Mouse (Mus musculus) urinary bladder, postnatal 10 days (tissue): ENCODE data around the gene Slc39a13.

Experiments used
- DNase-seq: peaks from one replicate; pipeline ENCODE4 v3.0.0; 2022; ENCODE audit warnings: low spot score

The Slc39a13 gene

DNA sequence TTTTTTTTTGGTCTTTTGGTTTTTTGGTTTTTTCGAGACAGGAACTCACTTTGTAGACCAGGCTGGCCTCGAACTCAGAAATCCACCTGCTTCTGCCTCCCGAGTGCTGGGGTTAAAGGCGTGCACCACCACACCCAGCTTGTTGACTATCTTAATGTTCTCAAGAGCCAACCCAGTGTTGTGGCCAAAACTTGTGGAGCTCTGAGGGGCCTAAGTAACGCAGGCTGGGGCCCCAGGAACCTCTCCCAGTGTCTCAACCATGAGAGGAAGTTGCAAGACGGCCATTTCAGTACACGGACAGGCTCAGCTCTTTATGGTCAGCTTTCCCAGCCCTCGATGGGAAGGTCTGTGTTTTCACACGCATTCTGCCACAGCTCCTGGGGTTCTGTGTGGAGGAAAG lies 18.8 kb upstream of the Slc39a13 start:
- no peak for DNase-seq

DNA sequence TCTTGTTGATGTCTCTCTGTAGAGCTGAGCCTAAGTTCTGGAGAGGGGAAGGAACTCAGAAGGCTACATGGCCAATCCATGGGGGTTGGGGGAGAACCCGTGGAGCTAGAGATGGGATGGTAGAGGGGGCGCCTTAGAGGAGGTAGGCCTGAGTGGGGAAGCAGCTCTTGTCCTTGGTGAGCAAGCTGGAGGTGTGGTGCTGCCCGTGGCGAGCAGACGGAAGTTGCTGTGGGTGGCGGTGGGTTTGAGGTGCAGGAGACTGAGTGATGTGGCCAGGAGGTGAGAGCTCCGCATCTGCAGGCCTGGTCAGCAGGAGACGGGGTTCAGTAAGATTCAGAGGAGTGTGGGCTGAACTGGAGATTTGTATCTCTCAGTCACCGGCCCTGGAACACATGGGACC lies 17.2 kb upstream of the Slc39a13 start:
- no peak for DNase-seq

DNA sequence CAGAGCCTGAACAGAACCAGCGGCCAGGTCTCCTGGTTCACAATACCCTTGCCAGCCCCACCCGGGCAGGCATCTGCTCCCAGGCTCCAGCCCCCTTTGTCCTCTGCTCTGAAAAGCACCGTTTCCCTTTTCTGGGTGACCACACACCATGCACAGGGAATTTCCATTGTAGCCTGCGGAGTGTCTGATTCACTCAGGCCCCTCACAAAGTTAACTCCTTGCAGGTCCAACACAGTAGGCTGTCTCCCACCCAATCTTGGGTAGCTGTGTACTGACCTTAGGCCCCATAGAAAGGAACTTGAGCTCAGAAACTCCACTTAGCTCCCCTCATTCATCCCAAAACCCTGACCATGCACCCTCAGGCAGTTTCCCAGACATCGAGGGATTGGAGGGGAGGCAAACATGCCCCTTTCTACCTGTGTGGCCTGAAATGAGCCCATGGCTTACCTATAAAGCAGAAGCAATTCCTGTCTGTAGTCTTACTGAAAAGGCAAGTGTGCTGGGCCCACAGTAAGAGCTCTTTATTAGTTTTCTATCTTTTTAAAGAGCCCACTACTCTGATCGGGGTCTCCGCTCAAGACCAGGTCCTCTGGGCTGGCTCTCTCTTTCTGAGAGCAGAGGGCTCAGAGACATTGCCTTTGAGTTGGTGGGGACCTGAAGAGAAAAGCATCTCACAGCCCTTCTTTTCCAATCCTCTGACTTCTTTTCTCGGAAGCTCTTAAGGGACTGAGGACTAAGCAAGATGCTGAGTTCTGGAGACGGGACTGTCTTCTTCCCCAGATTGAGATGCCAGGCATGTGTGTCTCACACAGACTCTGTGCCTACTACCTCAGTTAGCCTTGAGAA lies 16.4 kb upstream of the Slc39a13 start:
- DNase-seq = no peak

DNA sequence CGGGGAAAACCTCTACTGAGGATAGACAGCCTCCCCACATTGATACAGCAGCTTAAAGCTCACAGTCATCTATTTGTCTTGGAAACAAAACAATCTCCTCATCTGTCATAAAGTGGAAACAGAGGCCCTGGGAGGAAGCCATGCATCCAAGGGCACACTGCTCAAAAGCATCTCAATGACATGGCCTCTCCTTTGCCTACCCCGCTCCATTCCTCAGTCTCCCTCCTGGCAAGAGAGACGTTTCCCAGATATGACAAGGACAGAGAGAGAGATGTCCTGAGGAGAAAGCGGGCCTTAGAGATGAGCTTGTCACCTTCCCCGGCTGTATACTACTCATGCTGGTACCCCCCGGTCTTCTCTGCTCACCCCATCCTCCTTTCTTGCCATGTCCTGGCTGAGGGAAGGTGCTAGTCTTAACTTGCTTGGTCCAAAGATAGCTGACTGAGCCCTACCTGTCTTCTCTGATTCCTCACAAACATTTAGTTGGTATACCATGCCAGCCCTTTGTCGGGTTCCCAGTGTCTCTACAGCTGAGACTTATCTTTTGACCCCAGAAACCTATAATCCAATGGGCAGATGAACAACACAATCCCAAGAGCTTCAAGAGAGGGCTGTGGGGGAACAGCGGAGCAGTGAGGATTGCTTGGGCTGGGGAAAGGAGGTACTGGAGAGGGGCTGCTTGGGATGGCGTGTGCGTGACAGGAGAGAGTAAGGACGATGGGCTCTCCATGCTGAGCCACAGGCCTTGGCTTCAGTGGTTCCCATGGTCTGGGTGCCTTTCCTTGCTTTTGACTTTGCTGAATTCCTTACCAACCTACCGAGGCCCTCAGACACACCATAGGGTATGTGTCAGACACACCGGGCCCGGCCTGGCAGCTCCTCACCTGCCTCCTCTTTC lies 15.5 kb upstream of the Slc39a13 start:
- no peak for DNase-seq

DNA sequence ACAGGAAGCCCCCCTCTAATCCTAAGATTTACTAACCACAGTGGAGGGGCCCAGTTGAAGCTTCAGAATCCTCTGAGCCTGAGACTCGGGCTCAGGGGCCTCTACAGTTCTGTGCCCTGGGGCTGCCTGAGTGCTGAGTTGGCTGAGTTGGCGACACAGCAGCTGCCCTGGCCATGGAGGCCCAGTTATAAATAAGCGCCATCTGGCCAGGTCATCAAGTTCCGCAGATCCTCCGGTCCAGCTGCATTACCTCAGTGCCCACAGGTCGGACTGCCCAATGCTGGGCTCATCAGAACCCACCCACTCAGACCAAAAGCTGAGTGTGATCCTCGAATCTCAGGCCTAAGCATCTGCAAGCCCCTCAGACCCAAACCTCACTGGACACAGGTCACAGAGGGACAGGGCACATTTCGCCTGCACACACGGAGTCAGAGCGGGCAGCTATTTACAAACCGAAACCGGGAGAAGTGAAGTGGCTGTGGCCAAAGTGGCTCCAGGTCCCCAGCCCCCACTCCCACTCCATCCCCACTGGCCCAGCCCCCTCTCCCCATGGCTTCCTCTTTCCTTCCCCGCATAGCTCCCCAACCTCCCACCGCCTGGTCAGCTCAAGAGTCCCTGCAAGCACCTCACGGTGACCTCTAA lies 14.1 kb upstream of the Slc39a13 start:
- DNase-seq = no peak

DNA sequence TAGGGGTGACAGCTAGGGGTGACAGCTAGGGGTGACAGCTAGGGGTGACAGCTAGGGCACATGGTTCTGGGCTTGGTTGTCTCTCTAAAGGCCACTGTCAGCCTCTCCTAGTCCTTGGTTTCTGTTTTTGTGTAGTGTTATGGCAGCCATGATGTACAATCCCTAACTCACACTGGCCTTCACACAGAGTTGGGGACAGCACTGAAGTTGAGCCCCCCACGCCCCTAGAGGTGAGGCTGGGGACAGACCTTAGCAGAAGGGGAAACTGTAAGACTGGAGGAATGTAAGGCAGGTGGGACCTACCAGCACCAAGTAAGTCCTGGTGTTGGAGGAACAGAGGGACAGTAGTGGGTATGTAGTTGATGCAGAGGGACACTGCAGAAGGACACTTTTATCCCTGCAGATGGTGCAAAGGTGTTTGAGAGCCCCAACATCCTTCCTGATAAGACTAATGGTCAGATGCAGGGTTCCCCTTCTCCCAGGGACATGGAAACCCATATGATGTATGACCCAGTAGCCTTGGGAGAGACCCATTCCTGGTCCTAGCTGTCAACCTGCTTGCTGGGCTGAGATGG lies 13.2 kb upstream of the Slc39a13 start:
- no peak for DNase-seq

DNA sequence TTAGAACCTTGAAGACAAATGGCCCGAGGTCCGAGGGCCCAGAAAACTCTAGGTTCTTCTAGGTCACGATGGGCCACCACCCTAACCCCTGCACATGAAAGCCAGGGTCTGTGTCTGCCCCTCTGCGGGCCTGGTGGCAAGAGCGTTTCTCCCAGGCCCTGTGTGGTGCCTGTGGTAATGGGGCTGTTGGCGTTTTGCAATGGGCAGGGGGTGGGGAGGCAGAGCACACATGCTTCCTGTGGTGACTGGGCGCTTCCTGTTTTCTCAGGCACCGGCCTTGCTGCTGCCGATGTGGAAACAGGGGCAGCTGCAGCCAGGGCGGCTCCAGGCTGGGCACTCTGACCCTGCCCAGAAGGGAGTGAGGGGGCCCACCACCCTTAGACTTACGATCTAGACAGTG lies 12.6 kb upstream of the Slc39a13 start:
- DNase-seq = no peak

DNA sequence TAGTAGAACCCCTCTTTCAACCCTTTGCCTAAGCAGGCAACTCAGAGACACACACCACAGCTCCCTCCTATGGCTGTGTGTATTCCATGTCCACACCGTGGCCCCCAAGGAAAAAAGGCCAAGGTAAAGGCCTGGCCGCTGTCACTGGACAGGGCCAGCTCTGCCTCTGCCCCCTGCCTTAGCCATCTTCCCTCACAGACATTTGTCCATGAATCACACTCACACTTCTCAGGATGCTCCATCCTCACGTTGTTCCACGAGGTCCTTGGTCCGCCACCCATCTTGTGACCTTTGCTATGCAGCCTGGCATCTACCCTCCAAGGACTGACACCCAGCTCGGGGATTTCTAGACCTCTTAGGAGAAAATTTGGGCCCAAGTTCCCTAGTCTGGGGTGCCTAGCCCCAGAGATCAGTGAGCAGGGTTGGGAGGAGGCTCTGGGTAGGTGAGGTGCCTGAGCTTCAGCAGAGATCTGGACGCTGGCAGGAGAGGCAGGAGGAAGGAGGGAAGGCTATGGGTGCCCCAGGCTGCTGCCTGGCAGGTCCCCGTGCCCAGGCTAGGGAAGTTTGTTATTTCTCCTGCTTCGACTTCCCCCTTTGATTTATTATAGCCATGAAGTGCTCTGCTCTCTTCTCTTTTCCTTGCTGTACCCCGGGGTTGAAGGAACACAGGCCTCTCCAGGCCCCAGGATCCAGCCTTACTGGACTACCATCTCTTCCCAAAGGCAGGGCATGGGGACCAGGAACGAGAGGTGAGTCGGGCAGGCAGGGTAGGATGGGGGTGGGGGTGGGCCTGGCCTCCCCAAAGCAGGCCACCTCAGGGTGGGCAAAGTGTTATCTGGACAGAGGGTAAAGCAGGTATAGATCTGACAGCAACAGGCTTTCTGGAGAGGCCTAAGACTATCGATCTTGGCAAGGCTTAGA lies 11.8 kb upstream of the Slc39a13 start, which contains the start of gene Spi1:
TSS of gene Spi1 (plus strand) at position 616 of the 921 bp plus-strand sequence.
- no peak for DNase-seq

DNA sequence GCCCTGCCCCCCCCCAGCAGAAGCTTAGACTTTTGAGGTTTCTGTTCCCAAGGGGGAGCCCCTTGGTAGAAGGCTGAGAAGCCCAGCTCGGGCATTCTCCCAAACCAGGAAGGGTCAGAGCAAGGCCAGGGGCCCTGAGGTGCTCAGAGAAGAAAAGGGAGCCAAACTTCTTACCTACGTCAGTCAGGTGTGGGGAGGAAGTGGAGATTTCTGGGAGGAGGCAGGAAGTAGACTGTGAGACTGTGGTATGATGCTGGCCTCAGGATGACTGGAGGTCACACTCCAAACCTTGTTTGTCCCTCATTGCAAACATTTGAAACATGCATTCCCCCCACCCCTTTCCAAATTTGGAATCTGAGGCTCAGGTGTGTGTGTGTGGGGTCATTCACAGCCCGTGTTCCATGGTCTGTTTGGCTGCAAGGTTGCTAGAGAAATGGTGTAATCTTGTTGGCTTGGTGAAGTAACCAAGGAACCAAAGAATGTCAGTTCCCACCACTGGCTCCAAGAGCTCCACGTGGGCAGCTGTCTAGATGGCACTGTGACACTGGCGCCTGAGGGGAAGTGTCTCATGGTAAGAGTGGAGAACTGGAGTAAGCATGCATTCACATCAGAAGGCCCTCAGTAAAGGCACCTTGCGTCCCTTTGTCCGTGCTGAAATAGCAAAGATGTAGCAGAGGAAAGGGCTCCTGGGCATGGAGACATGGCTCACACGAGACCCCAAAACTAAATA lies 10.7 kb upstream of the Slc39a13 start:
- DNase-seq = no peak

DNA sequence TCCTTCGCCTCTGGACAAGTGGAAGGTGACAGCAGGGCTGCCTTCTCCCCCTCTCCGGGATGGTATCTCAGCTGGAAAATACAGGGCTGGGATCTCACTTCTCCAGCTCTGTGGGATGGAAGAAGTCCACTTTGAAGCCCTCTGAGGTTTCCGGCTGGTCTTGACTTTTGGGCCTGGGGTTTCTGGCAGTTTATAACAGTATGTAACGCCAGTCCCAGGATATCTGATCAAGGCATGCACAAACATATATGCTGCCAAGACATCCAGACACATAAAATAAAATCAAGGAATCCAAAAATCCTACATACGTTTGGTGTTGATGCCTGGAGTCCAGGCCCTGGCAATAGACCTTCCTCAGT lies 8.8 kb upstream of the Slc39a13 start:
- no peak for DNase-seq

DNA sequence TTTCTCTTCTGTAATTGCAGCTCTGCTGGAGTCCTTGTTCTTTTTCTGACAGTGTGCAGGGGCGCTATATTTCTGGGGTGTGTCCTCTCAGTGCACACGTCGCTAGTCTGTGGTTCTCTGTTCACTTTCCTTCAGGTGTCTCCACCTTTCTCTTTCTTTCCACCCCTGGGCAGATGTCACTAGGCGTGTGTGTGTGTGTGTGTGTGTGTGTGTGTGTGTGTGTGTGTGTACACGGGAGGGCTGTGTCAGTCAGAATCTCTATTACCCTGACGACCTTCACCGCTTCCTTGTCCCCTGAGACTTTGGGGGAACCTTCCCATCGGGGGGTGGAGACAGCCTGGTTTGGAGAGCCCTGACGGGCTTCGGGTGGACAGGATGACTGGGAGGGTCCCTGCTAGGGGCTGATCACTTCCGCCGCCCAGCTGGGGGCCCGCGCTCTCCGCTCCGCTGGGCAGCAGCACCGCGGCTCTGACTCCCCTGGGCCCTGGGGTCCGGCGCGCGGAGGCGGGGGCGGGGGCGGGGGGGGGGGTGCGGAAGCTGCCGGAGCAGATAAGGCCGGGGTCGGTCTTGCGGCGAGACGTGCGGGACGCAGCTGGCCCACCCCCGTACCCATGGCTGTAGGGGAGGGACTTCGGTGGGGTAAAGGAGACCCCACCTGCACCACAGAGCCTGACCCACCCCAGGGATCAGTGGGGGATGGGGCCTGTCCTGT lies 8.3 kb upstream of the Slc39a13 start:
- DNase-seq = no peak

DNA sequence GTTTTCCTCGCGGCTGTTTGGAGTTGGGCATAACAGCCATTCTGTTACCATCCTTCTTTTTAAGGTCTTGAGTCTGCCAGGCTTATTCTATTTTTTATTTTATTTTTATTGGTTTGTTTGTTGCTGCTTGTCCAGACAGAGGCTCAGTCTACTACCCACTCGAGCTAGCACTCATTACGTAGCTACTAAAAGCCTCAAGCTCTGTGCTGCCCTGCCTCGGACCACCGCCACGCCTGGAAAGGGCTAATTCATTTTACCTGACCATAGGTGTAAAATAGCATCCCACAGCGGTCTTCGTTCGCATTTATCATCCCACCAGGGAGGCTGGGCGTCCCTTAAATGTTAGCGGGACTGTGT lies 7.7 kb upstream of the Slc39a13 start:
- no peak for DNase-seq

DNA sequence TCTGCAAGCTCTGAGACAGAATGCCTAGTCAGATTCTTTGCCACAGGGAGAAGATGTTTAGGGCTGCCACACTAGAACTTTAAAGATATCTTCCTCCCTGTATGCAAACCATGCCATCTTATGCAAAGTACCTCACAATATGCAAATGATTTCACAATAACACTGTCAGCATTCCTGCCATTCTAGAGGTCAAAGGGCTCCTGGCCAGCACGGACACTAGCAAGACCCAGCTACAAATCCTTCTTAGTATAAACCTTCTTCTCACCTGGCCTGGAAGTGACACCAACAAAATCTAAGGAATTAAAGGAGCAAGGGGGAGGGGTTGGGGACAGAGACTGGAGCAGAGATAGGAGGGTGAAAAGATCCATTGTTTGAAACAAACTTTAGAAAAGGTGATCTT lies 1.9 kb upstream of the Slc39a13 start:
- no peak for DNase-seq

DNA sequence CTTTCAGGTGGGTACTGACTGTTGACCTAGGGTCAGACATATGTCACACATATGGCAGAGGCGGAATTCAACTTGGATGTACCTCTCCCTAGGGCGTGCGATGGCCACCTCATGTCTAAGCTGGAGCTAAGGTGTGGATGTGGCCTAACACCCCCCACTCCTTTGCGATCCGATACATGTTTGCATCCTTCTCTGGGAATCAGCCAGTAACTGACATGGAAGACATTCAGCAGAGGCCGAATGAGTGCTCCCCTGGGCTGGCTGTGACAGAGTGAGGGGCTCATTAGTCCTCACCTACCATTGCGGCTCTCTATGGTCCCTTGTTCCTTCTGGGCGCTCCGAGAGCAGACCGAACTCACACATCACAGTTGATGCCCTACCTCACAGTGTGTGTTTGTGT lies 842 bp upstream of the Slc39a13 start:
- DNase-seq = no peak

DNA sequence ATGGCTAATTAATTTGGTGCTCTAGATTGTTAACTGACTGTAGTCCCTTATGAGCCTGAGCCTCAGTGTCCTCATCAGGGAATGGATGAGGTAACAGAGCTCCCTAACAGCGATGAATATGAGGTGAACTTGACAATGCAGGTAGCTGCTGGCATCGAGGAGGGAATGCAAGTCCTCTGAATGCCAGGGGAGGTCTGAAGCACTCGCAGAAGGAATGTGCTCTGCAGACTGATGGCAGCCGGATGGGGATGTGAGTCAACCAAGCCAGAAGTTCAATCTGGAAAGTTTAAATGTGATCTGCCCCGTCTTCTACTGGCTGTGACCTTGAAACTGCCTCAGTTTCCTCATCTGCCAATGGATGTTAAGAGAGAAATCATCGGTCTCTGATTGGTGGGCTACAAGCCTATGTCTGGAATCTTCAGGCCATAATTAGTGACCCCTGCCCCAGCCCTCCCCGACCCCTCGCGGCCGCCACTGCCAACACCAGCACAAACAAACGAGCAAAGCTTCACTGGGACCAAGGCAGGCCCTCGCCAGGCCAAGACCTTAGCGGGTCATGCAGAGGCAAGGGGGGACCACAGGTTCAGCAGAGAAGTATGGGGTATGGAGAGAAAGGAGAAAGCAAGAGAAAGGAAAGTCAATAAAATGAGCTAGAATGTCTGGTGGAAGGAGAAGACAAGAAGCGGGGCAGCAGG lies 764 bp downstream of the Slc39a13 start:
- no peak for DNase-seq

DNA sequence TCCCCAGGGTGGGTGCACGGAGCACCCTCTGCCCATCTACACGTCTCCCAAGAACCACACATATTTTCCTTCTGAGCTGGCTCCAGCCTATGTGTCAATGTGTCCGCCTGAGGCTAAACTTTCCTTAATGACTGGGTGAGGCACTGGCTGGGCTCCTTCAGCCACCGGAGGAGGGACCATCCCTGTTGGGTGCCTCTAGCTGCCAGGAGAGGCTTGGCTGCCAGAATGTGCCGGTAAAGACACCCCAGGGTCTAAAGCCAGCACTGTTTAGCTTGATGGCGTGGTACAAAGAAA lies 1.4 kb downstream of the Slc39a13 start:
- no peak for DNase-seq

DNA sequence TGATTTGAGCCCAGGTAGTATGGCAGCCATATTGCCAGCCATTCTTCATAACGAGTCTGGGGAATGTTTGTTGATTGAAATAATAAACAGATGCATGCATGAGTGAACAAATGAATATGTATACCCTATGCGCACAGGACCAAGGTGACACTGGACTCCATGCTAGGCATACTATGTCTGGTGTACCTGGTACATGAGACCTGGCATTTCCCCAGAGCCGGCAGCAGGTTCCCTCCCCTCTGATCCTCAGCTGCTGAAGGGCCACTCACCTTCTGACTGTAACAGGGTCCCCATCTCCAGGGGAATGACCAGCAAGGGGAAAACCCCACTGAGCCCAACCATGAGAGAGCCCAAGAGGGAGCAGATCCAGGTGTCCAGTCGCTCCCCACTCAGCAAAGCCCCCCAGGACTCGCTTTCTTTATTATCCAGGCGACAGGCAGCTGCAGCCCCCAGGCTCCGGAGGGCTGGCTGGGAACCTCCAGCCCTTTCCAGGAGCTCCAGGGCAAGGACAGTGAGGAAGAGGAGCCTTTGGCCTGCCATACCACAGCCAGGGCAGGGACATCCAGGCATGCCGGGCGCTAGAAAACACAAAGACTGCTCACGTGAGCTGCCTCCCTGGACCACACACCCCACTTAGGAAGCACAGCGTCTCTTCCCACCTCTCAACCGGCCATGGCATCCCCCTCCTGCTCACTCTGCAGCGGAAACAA lies 1.9 kb downstream of the Slc39a13 start:
- DNase-seq = no peak

DNA sequence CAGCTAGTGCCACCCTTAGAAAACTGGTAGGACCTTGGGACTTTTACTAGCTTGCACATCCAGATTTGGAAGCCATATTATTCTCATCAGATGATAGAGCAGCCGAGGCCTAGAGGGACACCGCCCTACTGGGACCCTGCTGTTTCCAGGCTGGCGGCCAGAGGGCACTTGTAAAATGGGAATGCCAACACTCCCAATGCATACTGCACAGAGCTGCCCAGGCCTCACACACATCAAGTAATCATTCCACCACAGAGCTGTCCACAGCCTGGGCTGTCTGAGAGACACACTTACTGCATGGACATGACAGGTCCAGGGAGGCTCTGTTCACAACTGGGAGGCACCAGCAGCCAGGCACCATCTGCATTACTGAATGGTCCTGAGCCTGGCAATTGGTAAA lies 3.8 kb downstream of the Slc39a13 start:
- DNase-seq = no peak

DNA sequence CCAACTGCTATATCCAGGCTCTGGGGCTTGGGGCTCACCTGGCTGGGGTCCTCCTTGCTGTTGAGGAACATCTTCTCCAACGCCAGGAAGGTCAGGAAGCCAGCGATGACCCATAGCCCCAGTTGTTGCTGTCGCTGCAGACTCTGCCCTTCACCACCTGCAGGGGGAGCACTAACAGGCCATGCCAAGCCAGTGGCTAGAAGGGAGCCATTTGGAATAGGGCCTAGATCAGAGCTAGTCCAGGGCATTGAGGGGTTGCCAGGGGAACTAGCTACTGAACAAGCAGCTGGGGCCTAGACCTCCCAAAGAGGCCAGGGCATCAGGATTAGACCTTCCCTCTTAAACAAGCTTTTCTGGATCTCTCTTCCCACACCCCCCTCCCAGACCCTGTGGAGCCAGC lies 4.7 kb downstream of the Slc39a13 start:
- no peak for DNase-seq
